Mouse (Mus musculus): ENCODE data around the gene Csrp2. TPM values are rescaled to one million over a fixed set of nuclear protein-coding genes. Genes with fewer than 3 reads are reported as not detected.

Csrp2 gene
- total RNA-seq (2021): 10 to 100 TPM; 42.2 to 47.9 TPM

- intact Hi-C loops (cut with DNase I): loop anchor here (2.0 to 5.0 kb wide), 5 partner anchors 33 to 248 kb away; no protein-coding TSS in a partner anchor
- DNase-seq: peak; percentile 91 to 93
Observed at GRCm38 (mm10) chr10:110919531-110920343, at the start of gene Csrp2. Csrp2 (plus strand) TSS chr10:110919789.

DNA sequence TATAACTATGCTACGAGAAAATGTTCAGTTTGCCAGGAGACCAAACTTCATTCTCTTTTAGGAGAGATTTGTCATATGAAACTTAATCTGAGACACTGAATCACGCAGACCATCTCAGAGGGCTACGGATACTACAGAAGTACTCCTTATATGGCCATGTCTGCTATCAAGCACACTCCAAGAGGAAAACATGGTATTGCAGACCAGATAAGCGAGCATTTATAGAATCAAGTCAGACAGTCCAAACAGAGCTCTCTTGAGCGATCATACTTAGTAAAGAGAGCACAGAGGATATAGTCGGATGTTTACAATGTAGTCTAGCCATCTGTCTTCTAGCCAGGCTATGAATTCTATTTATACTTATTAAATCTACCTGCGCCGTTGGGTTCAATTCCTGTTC, 44.7 kb upstream of the Csrp2 start:
- no peak for DNase-seq
- intact Hi-C loops (cut with DNase I): no loop called here

DNA sequence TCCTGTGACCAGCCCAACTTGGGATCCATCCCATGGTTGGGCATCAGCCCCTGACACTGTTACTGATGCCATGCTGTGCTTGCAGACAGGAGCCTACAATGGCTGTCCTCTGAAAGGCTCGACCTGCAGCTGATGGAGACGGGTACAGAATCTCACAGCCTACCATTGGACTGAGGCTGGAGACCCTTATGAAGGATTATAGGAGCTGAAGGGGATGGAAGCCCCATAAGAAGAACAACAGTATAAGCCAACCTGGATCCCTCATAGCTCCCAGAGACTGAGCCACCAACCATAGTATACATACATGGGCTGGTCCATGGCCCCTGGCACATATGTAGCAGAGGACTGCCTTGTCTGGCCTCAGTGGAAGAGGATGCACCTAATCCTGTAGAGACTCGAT, 42.6 kb upstream of the Csrp2 start:
- intact Hi-C loops (cut with DNase I): no loop called here
- DNase-seq: no peak

GRCm38 (mm10) chr10:110877851-110878250, 41.7 kb upstream of the Csrp2 start:
- DNase-seq: no peak
- intact Hi-C loops (cut with DNase I): loop anchor here (2.0 kb wide), 1 partner anchor 43 kb away; no protein-coding TSS in a partner anchor

- intact Hi-C loops (cut with DNase I): loop anchor here (2.0 kb wide), 1 partner anchor 42 kb away; no protein-coding TSS in a partner anchor
- DNase-seq: peak; percentile 13 to 19
Observed at GRCm38 (mm10) chr10:110878641-110879040, 40.9 kb upstream of the Csrp2 start.

DNA sequence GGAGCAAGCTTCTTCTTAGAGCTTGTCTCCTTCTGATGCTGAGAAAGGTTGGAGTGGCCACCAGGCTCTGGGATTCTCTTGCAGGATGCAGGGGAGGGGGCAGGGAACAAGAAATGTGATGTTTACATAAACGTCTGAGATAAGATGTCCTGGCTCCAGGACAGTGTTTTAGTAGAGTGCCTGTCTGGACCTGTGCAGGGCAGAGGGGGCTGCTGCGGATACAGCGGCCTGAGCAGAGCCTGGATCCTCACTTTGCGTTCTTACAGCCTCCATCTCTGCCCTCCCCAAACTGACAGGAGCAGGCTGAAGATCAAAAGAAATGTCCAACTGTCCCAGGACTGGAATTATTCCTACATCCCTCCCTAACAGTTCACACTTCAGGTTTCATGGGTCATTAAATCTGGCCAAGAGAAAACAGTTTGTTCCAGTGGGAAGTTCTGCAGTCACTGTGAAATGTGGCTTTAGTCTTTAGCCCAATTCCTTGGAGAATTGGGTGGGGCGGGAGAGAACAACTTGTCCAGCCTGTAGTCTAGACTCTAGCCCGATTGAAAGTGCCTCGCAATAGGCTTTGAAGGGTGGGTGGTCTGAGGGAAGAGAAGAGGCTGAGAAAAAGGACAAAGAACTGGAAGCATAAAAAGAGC, 40.0 kb upstream of the Csrp2 start:
- intact Hi-C loops (cut with DNase I): loop anchor here (2.0 kb wide), 1 partner anchor 41 kb away; no protein-coding TSS in a partner anchor
- peak; percentile 18 to 43 for DNase-seq

GRCm38 (mm10) chr10:110881346-110881745, 38.2 kb upstream of the Csrp2 start:
- intact Hi-C loops (cut with DNase I): no loop called here
- no peak for DNase-seq

DNA sequence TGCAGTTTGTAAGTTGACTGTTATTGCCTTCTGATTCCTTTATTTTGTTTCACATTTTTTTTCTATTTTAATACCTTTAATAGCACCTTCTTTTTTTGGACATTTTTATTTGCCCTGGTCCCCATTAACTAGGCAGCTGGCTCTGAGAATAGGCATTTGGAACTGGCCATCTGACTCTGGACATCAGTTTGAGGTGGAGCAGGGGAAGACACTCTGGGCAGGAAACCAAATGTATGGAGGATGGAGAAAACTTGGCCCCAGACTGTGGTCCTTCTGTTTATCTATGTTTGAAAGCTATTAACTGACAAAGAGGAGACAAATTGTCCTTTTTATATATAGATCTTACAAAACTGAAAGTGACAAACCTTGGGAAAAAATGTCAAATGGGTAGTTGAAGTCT, 36.9 kb upstream of the Csrp2 start:
- intact Hi-C loops (cut with DNase I): no loop called here
- DNase-seq: no peak

GRCm38 (mm10) chr10:110890656-110891272, 28.8 kb upstream of the Csrp2 start:
- no peak for DNase-seq
- intact Hi-C loops (cut with DNase I): no loop called here

- intact Hi-C loops (cut with DNase I): no loop called here
- peak in 1 of 2 experiments; percentile 14 for DNase-seq
Observed at GRCm38 (mm10) chr10:110899744-110900501, 19.7 kb upstream of the Csrp2 start.

GRCm38 (mm10) chr10:110903862-110904261, 15.7 kb upstream of the Csrp2 start:
- DNase-seq: no peak
- intact Hi-C loops (cut with DNase I): no loop called here

- intact Hi-C loops (cut with DNase I): loop anchor here (5.0 kb wide), 1 partner anchor 35 kb away; no protein-coding TSS in a partner anchor
- DNase-seq: no peak
Observed at GRCm38 (mm10) chr10:110916666-110917344, 2.8 kb upstream of the Csrp2 start.

- no peak for DNase-seq
- intact Hi-C loops (cut with DNase I): loop anchor here (5.0 kb wide), 1 partner anchor 35 kb away; no protein-coding TSS in a partner anchor
Observed at GRCm38 (mm10) chr10:110917521-110917920, 2.1 kb upstream of the Csrp2 start.

- intact Hi-C loops (cut with DNase I): loop anchor here (2.0 to 5.0 kb wide), 2 partner anchors 34 to 124 kb away; no protein-coding TSS in a partner anchor
- peak; percentile 29 to 40 for DNase-seq
Observed at GRCm38 (mm10) chr10:110918414-110919391, 886 bp upstream of the Csrp2 start.

GRCm38 (mm10) chr10:110920368-110920950, 870 bp downstream of the Csrp2 start:
- no peak for DNase-seq
- intact Hi-C loops (cut with DNase I): loop anchor here (2.0 to 5.0 kb wide), 3 partner anchors 42 to 247 kb away; no protein-coding TSS in a partner anchor

DNA sequence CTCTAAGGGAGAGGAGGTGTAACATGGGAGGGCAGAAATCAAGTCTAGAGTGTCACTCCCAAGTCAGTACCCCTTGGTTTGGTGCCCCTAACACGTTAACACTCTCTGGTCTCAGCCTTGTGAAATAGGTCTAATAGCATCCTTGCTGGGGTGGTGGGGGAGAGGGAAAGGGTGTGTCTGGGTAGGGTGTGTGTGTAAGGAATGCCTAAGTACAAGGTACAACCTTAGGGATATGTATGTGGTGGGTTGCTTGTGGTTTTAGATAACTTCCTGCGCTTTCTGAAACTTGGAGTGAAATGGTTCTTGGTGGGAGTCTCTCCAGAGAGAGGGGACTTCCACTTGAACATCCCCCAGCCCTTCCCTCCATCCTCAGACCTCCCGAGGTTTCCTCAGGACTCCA, 2.3 kb downstream of the Csrp2 start:
- DNase-seq: no peak
- intact Hi-C loops (cut with DNase I): loop anchor here (2.0 to 5.0 kb wide), 3 partner anchors 43 to 245 kb away; no protein-coding TSS in a partner anchor

- intact Hi-C loops (cut with DNase I): loop anchor here (5.0 kb wide), 1 partner anchor 245 kb away; no protein-coding TSS in a partner anchor
- no peak for DNase-seq
Observed at GRCm38 (mm10) chr10:110922612-110923011, 3.0 kb downstream of the Csrp2 start.

GRCm38 (mm10) chr10:110927491-110927890, 7.9 kb downstream of the Csrp2 start:
- DNase-seq: peak; percentile 47 to 54
- intact Hi-C loops (cut with DNase I): no loop called here

All from heart, postnatal 36 days (tissue).